Mouse (Mus musculus): ENCODE data around the gene Chmp5. TPM values are rescaled to one million over a fixed set of nuclear protein-coding genes. Genes with fewer than 3 reads are reported as not detected.

Gene Chmp5
- polyA plus RNA-seq, 1 experiment from 2014 or later, result 101 TPM

DNA sequence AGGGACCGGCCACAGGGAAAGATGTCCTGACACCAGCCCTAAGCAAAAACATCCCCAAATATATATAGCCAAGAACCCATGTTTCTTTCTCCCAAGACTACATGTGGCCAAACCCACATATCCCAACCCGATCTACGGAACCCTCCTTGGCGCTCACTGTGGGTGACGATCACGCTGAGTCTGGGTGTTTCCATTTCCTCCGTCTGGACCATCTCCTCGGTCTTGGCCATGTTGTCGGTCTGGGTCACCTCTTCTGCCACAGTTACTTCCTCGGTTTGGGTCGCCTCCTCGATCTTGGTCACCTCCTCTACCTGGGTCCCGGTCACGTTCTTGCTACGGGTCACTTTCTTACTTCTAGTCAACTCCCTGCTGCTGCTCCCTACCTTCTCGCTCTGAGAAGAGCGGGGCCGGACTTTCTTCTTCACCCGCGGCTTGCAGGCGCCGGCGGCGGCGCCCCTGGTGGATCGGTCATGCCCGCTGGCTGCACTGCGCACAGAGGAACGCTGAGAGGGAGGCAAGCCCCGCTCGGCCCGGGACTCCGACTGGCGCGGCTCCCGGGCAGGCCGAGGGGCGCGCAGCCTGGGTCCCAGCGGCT, 545 bp upstream of the Chmp5 start:
- H3K9ac ChIP-seq (replicated peaks), result peak overlapping the region; percentile 90
- ATAC-seq (ENCODE audit: insufficient number of reproducible peaks, insufficient read depth, low FRiP score, low TSS enrichment, low read depth), result 0 out of 2 replicates have a peak, but pooled peaks have one; percentile 16
- H3K27ac ChIP-seq, result peak overlapping the region; percentile 87
- peaks cover 58% of the 10 kb centered on the region for H3K36me3 ChIP-seq
- whole genome bisulfite sequencing, result under 1% methylated on average over 40 of the region's 40 CpGs
- H3K9me3 ChIP-seq, result no peaks in the 10 kb centered on the region
- peak overlapping the region; percentile 76 for H3K4me2 ChIP-seq
- peak overlapping the region; percentile 88 for H3K4me3 ChIP-seq (replicated peaks)
- H3K27me3 ChIP-seq, result no peaks in the 10 kb centered on the region
- peaks cover 23% of the 10 kb centered on the region for H3K4me1 ChIP-seq (replicated peaks)

DNA sequence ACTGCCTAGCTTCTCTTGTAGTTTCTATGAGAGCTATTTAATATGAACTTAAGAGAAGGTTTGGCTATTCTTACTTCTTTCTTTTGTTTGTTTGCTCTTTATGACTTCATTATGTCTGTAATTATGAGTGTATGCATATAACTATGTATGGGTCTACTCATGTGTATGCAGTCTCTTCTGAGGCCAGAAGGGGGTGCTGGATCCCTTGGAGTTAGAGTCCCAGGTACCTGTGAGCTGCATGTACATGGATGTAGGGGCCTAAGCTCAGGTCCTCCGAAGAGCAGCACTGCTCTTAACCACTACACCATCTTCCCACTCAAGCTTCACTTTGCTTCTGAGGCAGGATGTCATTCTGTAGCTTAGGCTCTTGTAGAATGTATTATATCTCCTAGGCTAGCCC, 5.3 kb downstream of the Chmp5 start:
- no peaks in the 10 kb centered on the region for H3K9me3 ChIP-seq
- no peak overlapping the region for H3K4me3 ChIP-seq (replicated peaks)
- no peak overlapping the region for H3K9ac ChIP-seq (replicated peaks)
- H3K27ac ChIP-seq, result no peak overlapping the region
- peaks cover 75% of the 10 kb centered on the region for H3K36me3 ChIP-seq
- 100% methylated on average over 1 of the region's 1 CpGs for WGBS
- H3K27me3 ChIP-seq, result no peaks in the 10 kb centered on the region
- H3K4me2 ChIP-seq, result no peak overlapping the region
- H3K4me1 ChIP-seq (replicated peaks), result peaks cover 8% of the 10 kb centered on the region
- ATAC-seq (ENCODE audit: insufficient number of reproducible peaks, insufficient read depth, low FRiP score, low TSS enrichment, low read depth), result no peak

DNA sequence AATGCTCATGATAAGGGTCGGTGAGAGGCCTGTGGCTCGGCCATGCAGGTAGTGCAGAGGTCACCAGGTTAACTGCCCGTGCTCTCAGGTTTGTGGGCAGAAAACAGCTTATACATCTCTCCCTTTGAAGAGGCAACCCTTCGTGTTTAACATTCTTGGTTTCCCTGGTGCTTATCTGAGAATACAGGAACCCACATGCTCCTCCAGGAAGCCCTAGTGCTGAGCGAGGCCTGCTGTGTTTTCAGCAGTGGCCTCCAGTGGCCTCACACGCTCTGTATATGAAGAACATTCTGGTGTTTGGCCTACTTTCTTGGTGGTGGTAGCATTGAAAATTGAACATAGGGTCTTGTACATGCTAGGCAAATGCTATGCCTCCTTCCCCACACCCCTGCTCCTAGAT, 7.7 kb downstream of the Chmp5 start:
- Histone ChIP-seq H3K27me3 (no peaks in the 10 kb centered on the region), H3K36me3 (peaks cover 90% of the 10 kb centered on the region), H3K4me3 (replicated peaks) (no peak overlapping the region), H3K4me2 (no peak overlapping the region), H3K27ac (no peak overlapping the region), H3K9ac (replicated peaks) (no peak overlapping the region), H3K9me3 (no peaks in the 10 kb centered on the region), H3K4me1 (replicated peaks) (no peaks in the 10 kb centered on the region)
- ATAC-seq (ENCODE audit: insufficient number of reproducible peaks, insufficient read depth, low FRiP score, low TSS enrichment, low read depth), result no peak
- 86% methylated on average over 6 of the region's 6 CpGs for WGBS

DNA sequence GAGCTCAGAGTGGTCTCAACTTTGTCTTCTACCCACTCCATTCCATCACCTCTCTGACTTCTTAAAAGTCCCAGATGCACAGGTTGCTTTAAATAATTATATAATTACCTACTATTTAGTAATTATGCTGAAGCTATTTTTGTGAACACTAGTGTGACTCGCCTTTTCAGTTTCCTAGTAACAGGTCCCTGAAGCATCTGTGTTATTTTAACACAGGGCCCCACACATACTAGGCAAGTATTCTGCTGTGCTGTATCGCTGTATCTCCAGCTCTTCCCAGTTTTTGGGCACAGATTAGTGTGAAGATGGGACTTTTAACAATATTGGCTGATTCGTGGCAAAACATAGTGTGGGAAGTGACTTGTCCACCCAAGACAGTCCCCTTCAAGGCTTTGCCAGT, 15.3 kb downstream of the Chmp5 start:
- H3K9me3 ChIP-seq, result no peaks in the 10 kb centered on the region
- H3K4me3 ChIP-seq (replicated peaks), result no peak overlapping the region
- WGBS, result 93% methylated on average over 3 of the region's 3 CpGs
- peaks cover 86% of the 10 kb centered on the region for H3K36me3 ChIP-seq
- no peak overlapping the region for H3K9ac ChIP-seq (replicated peaks)
- no peak for ATAC-seq (ENCODE audit: insufficient number of reproducible peaks, insufficient read depth, low FRiP score, low TSS enrichment, low read depth)
- no peaks in the 10 kb centered on the region for H3K4me1 ChIP-seq (replicated peaks)
- no peak overlapping the region for H3K27ac ChIP-seq
- no peak overlapping the region for H3K4me2 ChIP-seq
- no peaks in the 10 kb centered on the region for H3K27me3 ChIP-seq

DNA sequence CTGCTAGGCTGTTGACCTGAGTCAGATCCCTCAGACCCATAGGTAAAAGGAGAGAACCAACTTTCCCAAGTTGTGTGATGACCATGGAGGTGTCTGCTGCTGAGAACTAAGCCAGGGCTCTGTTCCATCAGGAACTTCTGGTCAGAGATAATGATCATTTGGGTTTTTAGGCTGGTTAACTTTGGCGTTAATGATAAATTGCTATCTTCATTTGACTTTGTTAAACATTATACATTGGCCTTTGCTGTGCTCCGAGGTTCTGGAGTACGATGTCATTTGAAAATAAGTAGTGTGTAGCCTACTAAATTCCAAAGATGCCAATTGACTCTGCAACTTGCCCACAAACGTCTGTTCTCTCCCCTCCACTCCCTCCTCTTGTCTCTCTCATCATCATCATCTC, 21.0 kb downstream of the Chmp5 start:
- Histone ChIP-seq H3K9ac (replicated peaks) (no peak overlapping the region), H3K27ac (no peak overlapping the region), H3K4me1 (replicated peaks) (peaks cover 18% of the 10 kb centered on the region), H3K27me3 (no peaks in the 10 kb centered on the region), H3K9me3 (no peaks in the 10 kb centered on the region), H3K36me3 (peaks cover 36% of the 10 kb centered on the region), H3K4me3 (replicated peaks) (no peak overlapping the region), H3K4me2 (no peak overlapping the region)
- no peak for ATAC-seq (ENCODE audit: insufficient number of reproducible peaks, insufficient read depth, low FRiP score, low TSS enrichment, low read depth)
- 76% methylated on average over 4 of the region's 4 CpGs for whole genome bisulfite sequencing

DNA sequence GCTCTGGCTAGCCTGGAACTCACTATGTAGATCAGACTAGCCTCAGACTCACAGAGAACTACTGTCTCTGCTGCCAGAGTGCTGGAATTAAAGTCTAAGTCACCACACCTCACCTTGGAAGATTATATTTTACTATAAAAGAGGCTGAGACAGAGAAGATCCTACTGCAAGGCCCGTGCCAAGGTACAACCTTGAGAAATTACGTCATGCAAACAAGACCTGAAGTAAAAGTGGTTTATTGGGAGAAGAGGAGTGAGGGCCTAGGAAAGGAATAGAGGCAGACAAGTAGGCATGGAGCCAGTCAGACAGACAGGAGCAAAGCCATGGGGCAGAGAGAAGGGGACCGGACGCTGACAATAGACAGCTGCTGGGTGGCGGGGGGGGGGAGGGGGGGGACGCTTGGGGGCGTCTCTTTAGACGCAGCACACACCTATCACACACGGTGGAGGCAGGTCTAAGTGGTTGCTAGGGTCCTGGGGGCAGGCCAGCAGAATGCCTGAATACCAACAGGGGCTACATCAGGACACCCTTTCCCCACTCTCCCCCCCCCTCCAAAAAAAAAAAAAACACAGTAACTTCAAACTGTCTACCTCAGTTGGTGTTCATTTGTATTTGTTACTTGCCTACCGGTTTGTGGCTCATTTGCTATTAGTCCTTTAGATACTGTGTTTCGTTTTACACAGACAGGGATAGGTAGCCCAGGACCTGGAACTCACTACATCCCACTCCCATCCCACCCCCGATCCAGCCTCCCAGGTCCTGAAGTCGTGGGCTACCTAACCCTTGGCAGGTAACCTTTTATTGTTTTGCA, 21.8 kb downstream of the Chmp5 start:
- 12% methylated on average over 10 of the region's 13 CpGs for WGBS
- H3K9me3 ChIP-seq, result no peaks in the 10 kb centered on the region
- H3K36me3 ChIP-seq, result peaks cover 32% of the 10 kb centered on the region
- peak overlapping the region; percentile 94 for H3K27ac ChIP-seq
- peak overlapping the region; percentile 94 for H3K4me3 ChIP-seq (replicated peaks)
- peak overlapping the region; percentile 82 for H3K9ac ChIP-seq (replicated peaks)
- H3K27me3 ChIP-seq, result no peaks in the 10 kb centered on the region
- peak; percentile 23; the same call in 1 of the 2 replicates for ATAC-seq (ENCODE audit: insufficient number of reproducible peaks, insufficient read depth, low FRiP score, low TSS enrichment, low read depth)
- peak overlapping the region; percentile 75 for H3K4me2 ChIP-seq
- H3K4me1 ChIP-seq (replicated peaks), result peaks cover 18% of the 10 kb centered on the region

DNA sequence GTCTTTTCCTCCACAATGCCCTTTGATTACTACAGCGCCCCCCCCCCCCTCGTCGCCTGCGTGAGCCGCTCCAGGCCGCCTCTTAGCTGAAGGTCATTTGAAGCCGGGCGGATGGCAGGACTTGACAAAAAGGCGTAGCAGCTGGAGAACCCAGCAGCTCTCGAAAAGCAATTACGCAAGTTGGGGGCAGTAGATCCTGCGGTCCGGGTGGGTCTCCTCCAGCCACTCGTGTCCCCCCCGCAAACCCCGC, 22.3 kb downstream of the Chmp5 start:
- no peak for ATAC-seq (ENCODE audit: insufficient number of reproducible peaks, insufficient read depth, low FRiP score, low TSS enrichment, low read depth)
- Histone ChIP-seq H3K27me3 (no peaks in the 10 kb centered on the region), H3K9me3 (no peaks in the 10 kb centered on the region), H3K9ac (replicated peaks) (peak overlapping the region; percentile 82), H3K36me3 (peaks cover 29% of the 10 kb centered on the region), H3K4me3 (replicated peaks) (peak overlapping the region; percentile 94), H3K4me1 (replicated peaks) (peaks cover 18% of the 10 kb centered on the region), H3K27ac (peak overlapping the region; percentile 94), H3K4me2 (peak overlapping the region; percentile 75)
- WGBS, result under 1% methylated on average over 16 of the region's 16 CpGs

DNA sequence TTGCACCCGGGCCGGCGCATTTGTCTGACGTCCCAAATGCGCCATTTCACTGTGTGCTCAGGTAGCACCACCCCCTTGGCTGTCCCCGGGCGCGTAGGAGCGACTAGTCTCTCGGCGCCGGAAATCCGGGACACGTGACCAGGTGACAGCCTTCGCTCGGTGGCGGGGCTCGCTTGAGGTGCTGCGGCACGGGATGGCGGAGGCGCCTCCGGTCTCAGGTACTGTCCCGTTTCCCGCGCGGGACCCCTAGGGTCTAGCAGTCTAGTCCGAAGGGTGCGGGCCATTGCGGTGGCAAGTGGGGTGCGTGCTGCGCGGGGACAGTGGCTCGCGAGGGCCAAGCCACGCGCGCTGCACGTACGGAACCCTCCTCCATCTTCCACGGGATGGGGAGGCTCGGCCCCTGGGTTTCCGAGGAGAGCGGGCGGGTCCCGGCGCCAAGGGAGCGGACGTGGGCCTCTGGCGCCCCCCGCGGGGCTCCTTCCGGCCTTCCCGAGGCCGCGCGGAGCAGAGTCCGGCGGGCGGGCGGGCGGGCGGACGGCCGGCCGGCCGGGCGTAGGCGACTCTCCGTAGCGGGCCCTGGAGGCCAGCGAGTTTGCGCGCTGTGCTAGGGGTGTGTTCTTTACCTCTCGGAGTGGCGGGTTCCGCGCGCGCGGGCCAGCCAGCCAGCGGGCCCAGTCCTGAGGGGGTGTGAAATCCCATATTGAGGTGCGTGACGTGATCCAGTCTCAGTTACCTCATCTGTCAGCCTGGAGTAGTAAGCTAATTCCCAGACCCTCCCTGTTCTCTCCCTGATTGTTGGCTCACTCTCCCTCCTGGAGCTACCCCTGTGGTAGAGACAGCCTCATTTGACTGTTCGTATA, 22.9 kb downstream of the Chmp5 start, which contains the start of gene Nfx1:
Nfx1 (plus strand) TSS at position 65 of the 860 bp plus-strand sequence.
- H3K36me3 ChIP-seq, result peaks cover 28% of the 10 kb centered on the region
- H3K4me3 ChIP-seq (replicated peaks), result peak within 1 kb of the TSS; percentile 94
- no peaks in the 10 kb centered on the region for H3K9me3 ChIP-seq
- under 1% methylated on average over 81 of the region's 85 CpGs for WGBS
- peak; percentile 95 for ATAC-seq (ENCODE audit: insufficient number of reproducible peaks, insufficient read depth, low FRiP score, low TSS enrichment, low read depth)
- no peaks in the 10 kb centered on the region for H3K27me3 ChIP-seq
- peaks cover 18% of the 10 kb centered on the region for H3K4me1 ChIP-seq (replicated peaks)
- H3K27ac ChIP-seq, result peak within 1 kb of the TSS; percentile 94
- H3K9ac ChIP-seq (replicated peaks), result peak within 1 kb of the TSS; percentile 82
- peak within 1 kb of the TSS; percentile 75 for H3K4me2 ChIP-seq

DNA sequence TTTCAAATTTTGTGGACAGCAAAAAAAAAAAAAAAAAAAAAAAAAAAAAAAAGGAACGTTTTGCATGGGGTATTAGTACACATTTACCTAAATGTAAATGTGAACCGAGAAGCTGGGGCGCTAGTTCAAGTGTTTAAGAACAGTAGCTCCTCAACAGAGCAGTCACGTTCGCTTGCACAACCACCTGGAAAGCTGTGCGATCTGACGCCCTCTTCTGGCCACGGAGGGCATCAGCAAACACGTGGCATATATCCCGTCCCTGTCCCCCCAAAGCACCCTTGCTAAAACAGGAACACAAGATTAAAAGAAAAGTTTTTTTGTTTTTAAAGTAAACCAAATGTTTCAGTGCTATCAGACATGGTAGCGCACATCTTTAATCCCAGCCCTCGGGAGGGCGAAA, 23.5 kb downstream of the Chmp5 start:
- no peak for ATAC-seq (ENCODE audit: insufficient number of reproducible peaks, insufficient read depth, low FRiP score, low TSS enrichment, low read depth)
- H3K9me3 ChIP-seq, result no peaks in the 10 kb centered on the region
- 28% methylated on average over 13 of the region's 13 CpGs for WGBS
- H3K4me3 ChIP-seq (replicated peaks), result peak overlapping the region; percentile 94
- H3K9ac ChIP-seq (replicated peaks), result no peak overlapping the region
- H3K27ac ChIP-seq, result no peak overlapping the region; the same call in 1 of the 2 replicates
- peak overlapping the region; percentile 75 for H3K4me2 ChIP-seq
- peaks cover 28% of the 10 kb centered on the region for H3K36me3 ChIP-seq
- H3K27me3 ChIP-seq, result no peaks in the 10 kb centered on the region
- peaks cover 18% of the 10 kb centered on the region for H3K4me1 ChIP-seq (replicated peaks)

DNA sequence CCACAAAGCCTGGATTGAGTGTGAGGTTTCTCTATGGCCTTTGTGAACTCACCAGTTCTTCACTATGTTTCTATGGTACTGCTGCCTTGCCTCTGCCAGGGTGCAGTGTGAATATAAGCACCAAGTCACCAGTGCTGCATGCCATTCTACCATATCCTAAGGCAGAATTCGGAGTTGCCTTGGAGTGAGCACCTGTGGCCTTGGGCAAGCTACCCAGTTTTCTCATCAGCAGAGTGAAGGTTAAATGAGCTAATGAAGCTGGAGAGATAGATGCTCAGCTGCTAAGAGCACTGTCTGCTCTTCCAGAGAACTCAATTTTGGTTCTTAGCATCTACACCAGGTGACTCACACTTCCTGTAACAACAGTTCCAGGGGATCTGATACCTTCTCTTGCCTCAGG, 25.8 kb downstream of the Chmp5 start:
- Histone ChIP-seq H3K4me2 (no peak overlapping the region), H3K9ac (replicated peaks) (no peak overlapping the region), H3K9me3 (no peaks in the 10 kb centered on the region), H3K36me3 (peaks cover 38% of the 10 kb centered on the region), H3K27me3 (no peaks in the 10 kb centered on the region), H3K27ac (no peak overlapping the region), H3K4me1 (replicated peaks) (peaks cover 18% of the 10 kb centered on the region), H3K4me3 (replicated peaks) (no peak overlapping the region)
- WGBS, result 94% methylated on average over 1 of the region's 1 CpGs
- ATAC-seq (ENCODE audit: insufficient number of reproducible peaks, insufficient read depth, low FRiP score, low TSS enrichment, low read depth), result no peak

DNA sequence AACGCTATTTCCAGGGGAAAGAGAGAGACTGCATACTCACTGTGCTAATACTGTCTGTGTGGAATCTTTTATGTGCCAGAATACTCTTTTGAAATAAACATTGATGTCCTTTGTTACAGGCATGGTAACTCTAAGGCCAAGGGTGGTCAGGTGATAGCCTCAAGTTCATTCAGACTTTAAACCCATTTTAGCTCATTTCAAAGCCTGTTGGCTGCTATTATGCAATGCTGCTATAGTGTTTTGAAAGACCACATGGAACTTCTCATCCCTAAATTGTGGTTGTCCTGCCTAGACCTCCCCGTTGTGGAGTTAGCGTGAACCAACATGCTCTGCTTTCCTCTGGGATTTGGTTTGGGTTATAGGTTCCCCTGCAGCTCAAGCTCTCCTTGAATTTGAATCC, 27.5 kb downstream of the Chmp5 start:
- H3K9ac ChIP-seq (replicated peaks), result no peak overlapping the region
- 92% methylated on average over 3 of the region's 3 CpGs for WGBS
- no peak overlapping the region for H3K4me3 ChIP-seq (replicated peaks)
- H3K36me3 ChIP-seq, result peaks cover 54% of the 10 kb centered on the region
- H3K4me2 ChIP-seq, result no peak overlapping the region
- no peaks in the 10 kb centered on the region for H3K9me3 ChIP-seq
- peaks cover 10% of the 10 kb centered on the region for H3K4me1 ChIP-seq (replicated peaks)
- no peaks in the 10 kb centered on the region for H3K27me3 ChIP-seq
- no peak for ATAC-seq (ENCODE audit: insufficient number of reproducible peaks, insufficient read depth, low FRiP score, low TSS enrichment, low read depth)
- no peak overlapping the region for H3K27ac ChIP-seq

Data from limb, embryonic 12.5 days (tissue).